Mouse (Mus musculus) cerebellum, postnatal 4 days (tissue): Measurements from ENCODE around the gene Prss35.
A peak's percentile ranks its signal among the peaks of the same experiment; 100 is the strongest.

Source experiments
- DNase-seq, 2 experiments: peaks; one replicate each; pipeline ENCODE4 v3.0.0; 2022; ENCODE audit warnings: low spot score in 2 of 2, mixed read lengths in 1 of 2

The Prss35 gene

GRCm38 (mm10) chr9:86729811-86730210 lies 13.6 kb upstream of the Prss35 start:
- DNase-seq, result no peak

- DNase-seq, result no peak
Observed at GRCm38 (mm10) chr9:86734357-86734756, 9.1 kb upstream of the Prss35 start.

GRCm38 (mm10) chr9:86734795-86735194 lies 8.7 kb upstream of the Prss35 start:
- no peak for DNase-seq

GRCm38 (mm10) chr9:86736991-86737390 lies 6.5 kb upstream of the Prss35 start:
- DNase-seq, result no peak

- DNase-seq, result no peak
Observed at GRCm38 (mm10) chr9:86738067-86738466, 5.4 kb upstream of the Prss35 start.

GRCm38 (mm10) chr9:86738801-86739200 lies 4.6 kb upstream of the Prss35 start:
- DNase-seq, result no peak

GRCm38 (mm10) chr9:86739971-86740370 lies 3.5 kb upstream of the Prss35 start:
- DNase-seq, result no peak

- no peak for DNase-seq
Observed at GRCm38 (mm10) chr9:86744041-86744440, 592 bp downstream of the Prss35 start.

- DNase-seq, result peak; percentile 28 to 63
Observed at GRCm38 (mm10) chr9:86745926-86746581, 2.6 kb downstream of the Prss35 start.

- no peak for DNase-seq
Observed at GRCm38 (mm10) chr9:86762477-86763376, 19.3 kb downstream of the Prss35 start.

- no peak for DNase-seq
Observed at GRCm38 (mm10) chr9:86764002-86764401, 20.6 kb downstream of the Prss35 start.

- no peak for DNase-seq
Observed at GRCm38 (mm10) chr9:86766991-86767390, 23.5 kb downstream of the Prss35 start.

GRCm38 (mm10) chr9:86772897-86773296 lies 29.4 kb downstream of the Prss35 start:
- no peak for DNase-seq

GRCm38 (mm10) chr9:86773996-86774395 lies 30.5 kb downstream of the Prss35 start:
- DNase-seq, result no peak

- no peak for DNase-seq
Observed at GRCm38 (mm10) chr9:86775374-86775773, 31.9 kb downstream of the Prss35 start.

- DNase-seq, result no peak
Observed at GRCm38 (mm10) chr9:86777309-86777708, 33.9 kb downstream of the Prss35 start.

GRCm38 (mm10) chr9:86778212-86778611 lies 34.8 kb downstream of the Prss35 start:
- no peak for DNase-seq

GRCm38 (mm10) chr9:86781426-86781825 lies 38.0 kb downstream of the Prss35 start:
- DNase-seq, result no peak

GRCm38 (mm10) chr9:86782836-86783235 lies 39.4 kb downstream of the Prss35 start:
- DNase-seq, result no peak

- DNase-seq, result no peak
Observed at GRCm38 (mm10) chr9:86789186-86789585, 45.7 kb downstream of the Prss35 start.

GRCm38 (mm10) chr9:86791927-86792326 lies 48.5 kb downstream of the Prss35 start:
- no peak for DNase-seq

GRCm38 (mm10) chr9:86795236-86795635 lies 51.8 kb downstream of the Prss35 start:
- no peak for DNase-seq

- no peak for DNase-seq
Observed at GRCm38 (mm10) chr9:86797553-86797952, 54.1 kb downstream of the Prss35 start.
